Mouse (Mus musculus) CH12.LX (cell line): ENCODE data around the gene Dnajc4. TPM values are rescaled to one million over a fixed set of nuclear protein-coding genes. Genes with fewer than 3 reads are reported as not detected.

Experiments
- DNase-seq: peaks from one replicate; pipeline ENCODE4 v3.0.0-alpha.2; 2013; ENCODE audit errors: extremely low read depth
- H3K27ac ChIP-seq: 2 replicates; pipeline ENCODE4 v1.5.1; 2012; ENCODE audit warnings: low read depth, mild to moderate bottlenecking, control low read depth, moderate library complexity; ENCODE audit not compliant: insufficient read depth
- H3K27me3 ChIP-seq: replicated peaks from 2 replicates; pipeline ENCODE3; 2012; ENCODE audit warnings: inconsistent platforms
- H3K36me3 ChIP-seq, 2 experiments: replicated peaks in 1 of 2; 2 replicates each; pipeline versions ENCODE3 to v1.6.1; 2012; ENCODE audit warnings: inconsistent platforms in 1 of 2, low read length in 1 of 2, mild to moderate bottlenecking in 1 of 2, mixed read lengths in 1 of 2, moderate library complexity in 1 of 2; ENCODE audit not compliant: control insufficient read depth in 1 of 2, insufficient read depth in 1 of 2
- H3K4me1 ChIP-seq, 2 experiments: 2 replicates each; pipeline ENCODE4 v1.6.1; 2012; ENCODE audit warnings: inconsistent platforms in 1 of 2, moderate library complexity in 1 of 2; ENCODE audit not compliant: insufficient read depth in 2 of 2, control insufficient read depth in 1 of 2
- H3K4me2 ChIP-seq: 2 replicates; pipeline ENCODE4 v1.6.1; 2012; ENCODE audit warnings: low read depth, mild to moderate bottlenecking, control low read depth; ENCODE audit not compliant: poor library complexity, insufficient read depth, severe bottlenecking
- H3K4me3 ChIP-seq, 3 experiments: fragments of 150-350 bp in 1 of 3; sonication (generic) in 1 of 3; replicated peaks in 1 of 3; 2 replicates each; pipeline versions ENCODE3 to v1.5.1; 2011 to 2012; ENCODE audit warnings: low read depth in 2 of 3, low read length in 2 of 3, mild to moderate bottlenecking in 2 of 3, moderate library complexity in 2 of 3, control low read depth in 1 of 3, improper control_type of control experiment in 1 of 3, inconsistent platforms in 1 of 3, mixed read lengths in 1 of 3; ENCODE audit not compliant: poor library complexity in 1 of 3
- H3K79me2 ChIP-seq: replicated peaks from 2 replicates; pipeline ENCODE4 v1.6.1; 2012; ENCODE audit warnings: mild to moderate bottlenecking, moderate library complexity; ENCODE audit not compliant: control insufficient read depth, poor library complexity, insufficient read depth, severe bottlenecking; ENCODE audit errors: extremely low read depth
- H3K9ac ChIP-seq: 2 replicates; pipeline ENCODE4 v1.6.1; 2012; ENCODE audit warnings: low read depth, mild to moderate bottlenecking, control low read depth, moderate library complexity; ENCODE audit not compliant: insufficient read depth
- H3K9me3 ChIP-seq: replicated peaks from 2 replicates; pipeline ENCODE3; 2012; ENCODE audit warnings: low read length, inconsistent platforms, mixed read lengths
- CHD2 ChIP-seq: IDR thresholded peaks from 2 replicates; pipeline ENCODE4 v1.6.1; 2011; ENCODE audit warnings: low read length, improper control_type of control experiment
- CTCF ChIP-seq, 2 experiments: IDR thresholded peaks in 1 of 2; conservative IDR thresholded peaks in 1 of 2; 2 replicates each; pipeline ENCODE4 v1.5.1; 2011 to 2012; ENCODE audit warnings: low read depth in 2 of 2, low read length in 2 of 2, improper control_type of control experiment in 1 of 2, inconsistent platforms in 1 of 2, mild to moderate bottlenecking in 1 of 2, moderate library complexity in 1 of 2
- ELF1 ChIP-seq: IDR thresholded peaks from 2 replicates; pipeline ENCODE4 v1.6.1; 2014; ENCODE audit warnings: low read depth, mild to moderate bottlenecking, inconsistent platforms, low read length, improper control_type of control experiment
- EP300 ChIP-seq: IDR thresholded peaks from 2 replicates; pipeline ENCODE4 v1.6.1; 2011; ENCODE audit warnings: low read length, improper control_type of control experiment
- ETS1 ChIP-seq: conservative IDR thresholded peaks from 2 replicates; pipeline ENCODE4 v1.6.1; 2012; ENCODE audit warnings: low read depth, mild to moderate bottlenecking, inconsistent platforms, low read length, improper control_type of control experiment, moderate library complexity
- JUN ChIP-seq: IDR thresholded peaks from 2 replicates; pipeline ENCODE4 v1.6.1; 2011; ENCODE audit warnings: low read depth, mild to moderate bottlenecking, low read length, improper control_type of control experiment, moderate library complexity; ENCODE audit not compliant: insufficient read depth
- JUND ChIP-seq: conservative IDR thresholded peaks from 2 replicates; pipeline ENCODE4 v1.6.1; 2011; ENCODE audit warnings: low read depth, low read length, improper control_type of control experiment
- MAX ChIP-seq: IDR thresholded peaks from 2 replicates; pipeline ENCODE4 v1.6.1; 2011; ENCODE audit warnings: low read length, improper control_type of control experiment
- MAZ ChIP-seq: IDR thresholded peaks from 2 replicates; pipeline ENCODE4 v1.6.1; 2012; ENCODE audit warnings: low read depth, mild to moderate bottlenecking, inconsistent platforms, low read length, improper control_type of control experiment, moderate library complexity
- MEF2A ChIP-seq: IDR thresholded peaks from 2 replicates; pipeline ENCODE4 v1.6.1; 2014; ENCODE audit warnings: low read depth, mild to moderate bottlenecking, inconsistent platforms, low read length, improper control_type of control experiment, borderline replicate concordance
- MXI1 ChIP-seq: IDR thresholded peaks from 2 replicates; pipeline ENCODE4 v1.6.1; 2011; ENCODE audit warnings: mild to moderate bottlenecking, low read depth, low read length, improper control_type of control experiment
- NELFE ChIP-seq: IDR thresholded peaks from 2 replicates; pipeline ENCODE4 v1.6.1; 2011; ENCODE audit warnings: low read depth, low read length, improper control_type of control experiment
- NRF1 ChIP-seq: IDR thresholded peaks from 2 replicates; pipeline ENCODE4 v1.6.1; 2014; ENCODE audit warnings: low read depth, mild to moderate bottlenecking, inconsistent platforms, low read length, improper control_type of control experiment, moderate library complexity
- PAX5 ChIP-seq: IDR thresholded peaks from 2 replicates; pipeline ENCODE4 v1.6.1; 2012; ENCODE audit warnings: low read length, inconsistent platforms, mixed read lengths
- POLR2A ChIP-seq: IDR thresholded peaks from 2 replicates; pipeline ENCODE4 v1.6.1; 2011; ENCODE audit warnings: low read depth, mild to moderate bottlenecking, improper control_type of control experiment, low read length
- RAD21 ChIP-seq: IDR thresholded peaks from 2 replicates; pipeline ENCODE4 v1.6.1; 2011; ENCODE audit warnings: low read depth, mild to moderate bottlenecking, low read length, improper control_type of control experiment, moderate library complexity
- RCOR1 ChIP-seq: conservative IDR thresholded peaks from 2 replicates; pipeline ENCODE4 v1.6.1; 2012; ENCODE audit warnings: low read depth, mild to moderate bottlenecking, inconsistent platforms, low read length, improper control_type of control experiment
- TBP ChIP-seq: conservative IDR thresholded peaks from 2 replicates; pipeline ENCODE4 v1.6.1; 2011; ENCODE audit warnings: low read depth, low read length, improper control_type of control experiment
- TCF12 ChIP-seq: IDR thresholded peaks from 2 replicates; pipeline ENCODE4 v1.6.1; 2014; ENCODE audit warnings: low read depth, mild to moderate bottlenecking, inconsistent platforms, low read length, improper control_type of control experiment
- UBTF ChIP-seq: IDR thresholded peaks from 2 replicates; pipeline ENCODE4 v1.6.1; 2012; ENCODE audit warnings: low read depth, mild to moderate bottlenecking, inconsistent platforms, low read length, improper control_type of control experiment, moderate library complexity
- USF2 ChIP-seq: conservative IDR thresholded peaks from 2 replicates; pipeline ENCODE4 v1.6.1; 2011; ENCODE audit warnings: low read depth, low read length, improper control_type of control experiment
- ZKSCAN1 ChIP-seq: IDR thresholded peaks from 2 replicates; pipeline ENCODE4 v1.6.1; 2012; ENCODE audit warnings: low read depth, inconsistent platforms, low read length, improper control_type of control experiment, borderline replicate concordance
- ZNF384 ChIP-seq: IDR thresholded peaks from 2 replicates; pipeline ENCODE4 v1.6.1; 2012; ENCODE audit warnings: low read depth, low read length, improper control_type of control experiment, inconsistent platforms
- dilution Hi-C: fragments of 300-500 bp; cut with MboI; formaldehyde crosslinking; loops from 2 replicates; pipeline ENCODE4 v1.14.3; 2020; ENCODE audit warnings: low sequenced_read_pairs; ENCODE audit not compliant: extremely low pct_unique_long_range_greater_than_20kb, extremely low pct_ligation_motif_present
- in situ Hi-C: fragments of 300-500 bp; cut with MboI; formaldehyde crosslinking; loops from 3 replicates; pipeline ENCODE4 v1.14.3; 2019; ENCODE audit warnings: low sequenced_read_pairs, low pct_ligation_motif_present, low pct_unique_long_range_greater_than_20kb, mixed read lengths
- polyA plus RNA-seq: library from polyadenylated mRNA; unstranded; fragments of >175 nt; gene quantifications from 2 replicates; pipeline ENCODE4 v1.2.1, GENCODE M21; 2012; ENCODE audit warnings: low read depth; ENCODE audit not compliant: insufficient read length
- total RNA-seq, 2 experiments: library from RNA; depleted of rRNA; stranded (reverse); fragments of 300-350 nt in 1 of 2; fragments of >200 nt in 1 of 2; gene quantifications; 2 replicates each; pipeline ENCODE4 v1.2.3; 2012 to 2014

The Dnajc4 gene
- total and polyA plus RNA-seq, 3 experiments: 6.2 to 13.9 (median 11.2) TPM

- Histone ChIP-seq H3K9me3 (no peaks in the 10 kb centered on the region), H3K9ac (peak overlapping the region; percentile 69; the same call in 1 of the 2 replicates), H3K27ac (no peak overlapping the region), H3K4me3 (peak overlapping the region; percentile 39 to 80 (median 70)), H3K36me3 (peaks cover 4 to 21% of the 10 kb centered on the region in 2 experiments), H3K79me2 (no peaks in the 10 kb centered on the region), H3K27me3 (peaks cover 3% of the 10 kb centered on the region), H3K4me2 (peak overlapping the region; percentile 39), H3K4me1 (peaks cover 9 to 49% of the 10 kb centered on the region in 2 experiments)
- dilution Hi-C loops: no loop called here
- TF ChIP-seq CTCF (conservative IDR thresholded peaks at IDR 0.05 in 1 of 2, IDR thresholded peaks at IDR 0.05 in 1 of 2; ENCODE audit: low read depth in 2 of 2, low read length in 2 of 2): peak; percentile 13 to 68; a peak in 2 of 4 replicates
- TF ChIP-seq ZKSCAN1: no peak
- TF ChIP-seq POLR2A: peak; percentile 72
- 0 out of 2 replicates have a peak, but pooled peaks have one; percentile 12 for TF ChIP-seq TCF12
- in situ Hi-C loops: no loop called here
- no peak for DNase-seq
These were observed 22.5 kb downstream of the Dnajc4 start for GRCm38 (mm10) chr19:6969665-6970381.

GRCm38 (mm10) chr19:6969291-6969664 lies 23.1 kb downstream of the Dnajc4 start:
- in situ Hi-C loops: no loop called here
- H3K4me3 ChIP-seq: peak overlapping the region; percentile 39 to 80 (median 70)
- H3K36me3 ChIP-seq: peaks cover 9 to 26% of the 10 kb centered on the region in 2 experiments
- no peak overlapping the region for H3K27ac ChIP-seq
- dilution Hi-C loops: no loop called here
- DNase-seq: no peak
- TF ChIP-seq NELFE (no peak), MXI1 (no peak), JUN (no peak), PAX5 (no peak), CHD2 (no peak), NRF1 (no peak), RCOR1 (no peak), EP300 (no peak), UBTF (no peak), ETS1 (no peak), TBP (no peak), ELF1 (no peak), MEF2A (no peak), MAX (no peak), MAZ (no peak), ZNF384 (no peak), JUND (no peak), USF2 (no peak), RAD21 (no peak)
- H3K9ac ChIP-seq: peak overlapping the region; percentile 69; the same call in 1 of the 2 replicates
- no peaks in the 10 kb centered on the region for H3K79me2 ChIP-seq
- peaks cover 9 to 49% of the 10 kb centered on the region in 2 experiments for H3K4me1 ChIP-seq
- peak overlapping the region; percentile 21 for H3K4me2 ChIP-seq
- no peaks in the 10 kb centered on the region for H3K9me3 ChIP-seq
- H3K27me3 ChIP-seq: peaks cover 3% of the 10 kb centered on the region
